Mouse (Mus musculus) megakaryocyte, embryonic 14.5 days (primary cell): ENCODE measurements around the gene Map10.

Experiments
- FLI1 ChIP-seq: IDR thresholded peaks from 2 replicates; pipeline ENCODE4 v1.6.1; 2012; ENCODE audit warnings: low read length, inconsistent platforms, mixed read lengths
- GATA1 ChIP-seq: IDR thresholded peaks from 3 replicates; pipeline ENCODE4 v1.6.1; 2012; ENCODE audit warnings: mixed read lengths, low read length, inconsistent platforms, borderline replicate concordance

- TF ChIP-seq GATA1, result no peak
- TF ChIP-seq FLI1, result no peak
These were observed 21.3 kb downstream of the Map10 start for GRCm38 (mm10) chr8:125690961-125691360.
